Mouse (Mus musculus) kidney, postnatal 0 days (tissue): ENCODE measurements around the gene Cops3. TPM values are rescaled to one million over a fixed set of nuclear protein-coding genes. Genes with fewer than 3 reads are reported as not detected.

Source experiments
- ATAC-seq: fragments of 200-750 bp; cut with Nextera tagmentation; replicated peaks from 2 replicates; pipeline ENCODE4 v1.8.0; 2017; ENCODE audit warnings: low read depth, moderate number of reproducible peaks, moderate TSS enrichment, moderate library complexity; ENCODE audit not compliant: low FRiP score
- DNase-seq: peaks from one replicate; pipeline ENCODE4 v3.0.0-alpha.2; 2016; ENCODE audit warnings: low spot score
- H3K27ac ChIP-seq: fragments of 300-500 bp; sonication (generic); 2 replicates; pipeline ENCODE4 v1.5.1; 2014; ENCODE audit warnings: mild to moderate bottlenecking
- H3K27me3 ChIP-seq: fragments of 300-500 bp; sonication (generic); 2 replicates; pipeline ENCODE4 v1.6.1; 2014; ENCODE audit warnings: low read length, mixed read lengths; ENCODE audit not compliant: insufficient read depth
- H3K36me3 ChIP-seq: fragments of 300-500 bp; sonication (generic); 2 replicates; pipeline ENCODE4 v1.6.1; 2014; ENCODE audit warnings: low read length, mixed read lengths; ENCODE audit not compliant: insufficient read depth
- H3K4me1 ChIP-seq: fragments of 300-500 bp; sonication (generic); replicated peaks from 2 replicates; pipeline ENCODE4 v1.6.1; 2014; ENCODE audit warnings: antibody characterized with exemption, low read length, mixed read lengths; ENCODE audit not compliant: insufficient read depth
- H3K4me2 ChIP-seq: fragments of 300-500 bp; sonication (generic); 2 replicates; pipeline ENCODE4 v1.6.1; 2014; ENCODE audit warnings: mild to moderate bottlenecking, low read length, moderate library complexity, mixed read lengths
- H3K4me3 ChIP-seq: fragments of 300-500 bp; sonication (generic); replicated peaks from 2 replicates; pipeline ENCODE4 v1.5.1; 2014; ENCODE audit warnings: low read depth, low read length
- H3K9ac ChIP-seq: fragments of 300-500 bp; sonication (generic); 2 replicates; pipeline ENCODE4 v1.6.1; 2014; ENCODE audit warnings: low read depth, low read length
- H3K9me3 ChIP-seq: fragments of 300-500 bp; sonication (generic); replicated peaks from 2 replicates; pipeline ENCODE4 v1.6.1; 2016; ENCODE audit warnings: low read length, inconsistent platforms, mixed read lengths
- CTCF ChIP-seq: IDR thresholded peaks from 2 replicates; pipeline ENCODE4 v1.5.1; 2016; ENCODE audit warnings: antibody characterized with exemption, low read depth, mild to moderate bottlenecking, moderate library complexity
- WGBS: fragments of 180-500 bp; shearing (Covaris S2); extraction: QIAGEN DNeasy Blood & Tissue Kit; methylation state at CpG from one replicate; pipeline ENCODE4 v1.1.7; 2014; 5-methylcytosine and 5-hydroxymethylcytosine counted together
- polyA plus RNA-seq: library from polyadenylated mRNA; unstranded; fragments of >200 nt; fragmentation: Nextera tagmentation; extraction: Ambion mirVana; gene quantifications from 2 replicates; pipeline ENCODE4 v1.2.1, GENCODE M21; 2015

Cops3 gene
- polyA plus RNA-seq, 1 experiment from 2014 or later: 144 TPM

DNA sequence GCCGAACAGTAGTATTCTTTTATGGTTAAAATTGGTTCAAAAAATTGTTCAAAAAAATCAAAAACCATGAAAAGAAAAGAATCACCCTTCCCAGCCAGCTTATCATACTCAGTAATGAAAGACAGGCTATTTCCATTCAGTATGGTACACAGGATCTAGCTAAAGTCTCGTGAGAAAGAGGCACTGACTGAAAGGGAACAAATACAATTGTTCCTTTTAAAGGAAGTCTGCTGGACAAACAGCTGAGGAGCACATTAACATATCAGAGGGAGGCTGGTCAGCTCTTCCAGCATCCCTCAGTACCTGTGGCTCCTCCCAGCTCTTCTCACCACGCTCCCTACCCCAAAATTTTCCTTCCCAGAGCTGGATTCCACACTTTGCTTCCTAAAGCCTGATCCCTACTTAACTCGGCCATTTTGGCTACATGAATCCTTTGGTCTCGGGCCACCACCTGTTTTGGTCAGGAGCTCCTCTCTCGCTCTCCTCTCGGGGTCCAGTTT, 57.5 kb downstream of the Cops3 start:
- no peak overlapping the region for H3K4me3 ChIP-seq
- no peaks in the 10 kb centered on the region; the same call in 1 of the 2 replicates for H3K4me1 ChIP-seq
- H3K27ac ChIP-seq: no peak overlapping the region
- H3K9me3 ChIP-seq: no peaks in the 10 kb centered on the region
- no peaks in the 10 kb centered on the region for H3K27me3 ChIP-seq
- ATAC-seq (no peak), DNase-seq (no peak)
- H3K4me2 ChIP-seq: no peak overlapping the region
- H3K9ac ChIP-seq: no peak overlapping the region
- no peak for TF ChIP-seq CTCF
- peaks cover 3% of the 10 kb centered on the region; the same call in 1 of the 2 replicates for H3K36me3 ChIP-seq
- 80% methylated on average over 7 of the region's 7 CpGs for WGBS

DNA sequence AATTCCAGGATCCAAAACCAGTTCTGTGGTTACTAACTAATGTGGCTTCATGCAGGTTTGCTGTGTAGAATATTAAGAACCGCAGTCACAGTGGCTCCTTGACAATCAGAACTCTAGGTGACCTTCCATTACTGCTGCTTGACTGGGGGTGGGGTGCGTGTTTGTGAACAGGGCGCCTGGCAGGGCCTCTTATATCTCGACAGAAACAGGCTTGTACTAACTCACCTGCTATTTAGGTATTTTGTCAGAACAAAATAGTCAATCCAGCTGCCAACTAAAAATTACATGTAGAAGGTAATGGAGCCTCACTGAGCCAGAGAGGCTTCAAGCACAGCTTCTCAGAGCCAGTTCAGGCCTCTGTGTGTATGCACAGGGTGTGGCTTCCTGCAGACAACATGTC, 59.4 kb downstream of the Cops3 start:
- Histone ChIP-seq H3K9me3 (no peaks in the 10 kb centered on the region), H3K4me1 (no peaks in the 10 kb centered on the region), H3K27ac (no peak overlapping the region), H3K9ac (no peak overlapping the region), H3K4me2 (no peak overlapping the region), H3K4me3 (no peak overlapping the region), H3K36me3 (peaks cover 19% of the 10 kb centered on the region), H3K27me3 (no peaks in the 10 kb centered on the region)
- DNase-seq: no peak
- 89% methylated on average over 4 of the region's 4 CpGs for WGBS
- TF ChIP-seq CTCF: no peak
- ATAC-seq: no peak

DNA sequence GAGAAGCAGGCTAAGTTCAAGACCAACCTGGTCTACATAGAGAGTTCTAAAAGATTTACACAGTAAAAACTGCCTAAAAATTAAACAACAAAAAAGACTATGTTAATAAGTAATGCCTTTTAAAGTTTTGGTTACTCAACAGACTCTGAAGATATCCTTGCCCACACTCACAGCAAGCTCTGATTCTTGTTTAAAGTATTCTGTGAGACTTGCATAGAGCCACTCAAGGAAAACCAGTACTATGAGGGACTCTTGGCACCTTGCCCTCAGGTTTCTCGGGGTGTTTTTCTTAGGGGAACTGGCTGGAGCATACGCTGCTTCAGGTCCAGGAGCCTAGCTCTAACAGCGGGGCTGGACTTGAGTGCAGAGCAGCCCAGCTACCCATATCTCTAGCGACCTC, 60.2 kb downstream of the Cops3 start:
- Histone ChIP-seq H3K27ac (no peak overlapping the region), H3K9me3 (no peaks in the 10 kb centered on the region), H3K36me3 (peaks cover 23% of the 10 kb centered on the region), H3K27me3 (no peaks in the 10 kb centered on the region), H3K4me2 (no peak overlapping the region), H3K4me3 (no peak overlapping the region), H3K9ac (no peak overlapping the region), H3K4me1 (no peaks in the 10 kb centered on the region)
- TF ChIP-seq CTCF: no peak
- DNase-seq: no peak
- ATAC-seq: no peak
- 78% methylated on average over 4 of the region's 4 CpGs for WGBS

DNA sequence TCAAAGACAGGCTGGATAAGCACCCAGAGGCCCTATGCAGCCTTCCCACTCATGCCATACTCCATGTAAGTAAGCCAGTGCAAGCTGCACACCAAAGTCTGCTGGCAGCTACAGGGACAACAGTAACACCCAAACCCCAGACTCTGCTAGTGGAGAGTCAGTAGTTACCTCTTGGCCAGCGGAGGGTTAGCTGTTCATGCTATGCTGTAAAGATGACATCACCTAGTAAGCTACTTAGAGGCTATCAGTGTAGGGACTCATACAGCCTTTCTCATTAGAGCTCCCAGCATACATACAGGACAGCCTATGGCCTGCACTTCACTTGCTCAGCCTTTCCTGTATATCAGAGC, 60.8 kb downstream of the Cops3 start:
- Histone ChIP-seq H3K4me1 (no peaks in the 10 kb centered on the region), H3K27ac (no peak overlapping the region), H3K9me3 (no peaks in the 10 kb centered on the region), H3K4me2 (no peak overlapping the region), H3K36me3 (peaks cover 28% of the 10 kb centered on the region), H3K4me3 (no peak overlapping the region), H3K9ac (no peak overlapping the region), H3K27me3 (no peaks in the 10 kb centered on the region)
- DNase-seq (no peak), ATAC-seq (0 out of 2 replicates have a peak, but pooled peaks have one; percentile 9)
- 88% methylated on average over 1 of the region's 1 CpGs for WGBS
- TF ChIP-seq CTCF: no peak

DNA sequence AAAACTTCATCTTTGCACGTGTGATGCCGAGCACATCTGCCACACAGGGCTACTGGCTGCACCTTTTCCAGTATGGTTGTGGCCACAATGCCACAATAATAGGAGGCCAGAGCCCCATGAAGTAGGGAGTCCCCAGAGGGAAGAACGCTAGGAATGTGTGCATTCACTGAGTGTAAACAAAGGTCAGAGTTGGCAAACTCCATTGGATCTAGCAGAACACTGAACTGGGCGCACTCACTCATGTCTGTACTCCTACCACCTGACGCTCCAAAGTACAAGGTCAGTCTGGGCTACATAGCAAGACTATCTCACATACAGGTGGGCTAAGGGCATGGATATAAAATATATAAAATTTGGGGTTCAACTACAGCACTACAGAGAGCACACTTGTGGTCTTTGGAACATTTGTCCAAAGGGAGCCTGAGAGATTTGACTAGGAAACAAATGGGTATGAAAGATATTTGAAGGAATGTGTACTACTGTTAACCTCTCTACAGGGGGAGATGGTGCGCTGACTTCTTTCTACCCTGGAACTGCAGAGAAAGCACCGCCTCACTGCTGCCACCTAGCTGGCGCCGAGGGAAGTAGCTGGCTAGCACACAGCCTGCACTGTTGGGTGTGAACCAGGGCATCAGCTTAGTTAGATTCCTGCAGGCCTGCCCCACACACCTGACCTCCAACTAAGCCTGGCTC, 61.3 kb downstream of the Cops3 start:
- ATAC-seq (peak; percentile 74), DNase-seq (peak; percentile 84)
- no peaks in the 10 kb centered on the region for H3K4me1 ChIP-seq
- no peak overlapping the region for H3K4me2 ChIP-seq
- H3K9me3 ChIP-seq: no peaks in the 10 kb centered on the region
- H3K4me3 ChIP-seq: no peak overlapping the region
- H3K27me3 ChIP-seq: no peaks in the 10 kb centered on the region
- WGBS: 53% methylated on average over 9 of the region's 9 CpGs
- peaks cover 34% of the 10 kb centered on the region for H3K36me3 ChIP-seq
- TF ChIP-seq CTCF: peak; percentile 98
- no peak overlapping the region for H3K9ac ChIP-seq
- H3K27ac ChIP-seq: no peak overlapping the region

DNA sequence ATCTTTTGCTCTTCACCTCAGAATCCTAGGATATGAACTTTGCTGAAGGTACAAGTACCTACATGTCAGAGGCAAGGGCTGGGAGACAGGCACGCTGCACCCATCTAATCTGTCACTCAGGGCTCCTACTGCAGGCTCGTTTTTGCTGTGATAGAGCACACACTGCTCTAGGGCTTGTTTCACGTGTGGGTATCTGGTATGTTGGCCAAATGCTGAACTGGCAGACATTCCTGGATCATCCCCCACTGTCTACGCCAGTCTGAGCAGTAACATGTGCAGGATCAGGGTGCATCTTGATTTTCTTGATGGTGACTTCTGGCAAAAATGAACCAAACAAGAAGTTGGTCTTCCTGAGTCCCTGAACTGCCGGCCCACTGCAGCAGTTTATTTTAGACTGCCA, 62.4 kb downstream of the Cops3 start:
- no peaks in the 10 kb centered on the region for H3K27me3 ChIP-seq
- H3K4me3 ChIP-seq: no peak overlapping the region
- no peak overlapping the region for H3K4me2 ChIP-seq
- H3K36me3 ChIP-seq: peaks cover 41% of the 10 kb centered on the region
- H3K4me1 ChIP-seq: no peaks in the 10 kb centered on the region
- no peak for TF ChIP-seq CTCF
- H3K9ac ChIP-seq: no peak overlapping the region
- WGBS: 84% methylated on average over 5 of the region's 5 CpGs
- ATAC-seq: no peak
- DNase-seq: no peak
- no peak overlapping the region for H3K27ac ChIP-seq
- H3K9me3 ChIP-seq: no peaks in the 10 kb centered on the region
